Mouse (Mus musculus) ES-CJ7 (cell line): ENCODE data around the gene Col6a5.

ENCODE experiments used
- DNase-seq: peaks from one replicate; pipeline ENCODE4 v3.0.0; 2011; ENCODE audit warnings: low read depth, low spot score

Col6a5 gene

GRCm38 (mm10) chr9:105827076-105827647 is 133.3 kb downstream of the Col6a5 start:
- no peak for DNase-seq

DNA sequence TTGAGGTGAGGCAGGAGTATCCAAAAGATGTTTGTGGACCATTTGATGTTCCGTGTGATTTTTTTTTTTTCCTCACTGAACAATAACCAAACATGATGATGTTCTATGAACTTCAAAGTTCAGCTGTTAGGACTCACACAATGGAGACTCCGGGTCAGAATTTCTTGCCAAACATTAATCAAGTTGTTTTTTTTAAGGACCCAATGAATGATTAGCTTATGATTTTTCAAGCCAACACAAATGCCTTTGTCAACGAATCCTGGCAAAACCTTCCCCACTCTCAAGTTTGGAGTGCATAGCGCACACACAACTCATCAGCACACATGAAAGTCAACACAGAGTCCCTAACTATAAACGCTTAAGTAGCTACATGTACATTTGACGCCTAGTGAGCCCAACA is 139.7 kb downstream of the Col6a5 start:
- no peak for DNase-seq

GRCm38 (mm10) chr9:105819155-105819709 is 141.2 kb downstream of the Col6a5 start:
- no peak for DNase-seq

GRCm38 (mm10) chr9:105814436-105814835 is 146.0 kb downstream of the Col6a5 start:
- no peak for DNase-seq

DNA sequence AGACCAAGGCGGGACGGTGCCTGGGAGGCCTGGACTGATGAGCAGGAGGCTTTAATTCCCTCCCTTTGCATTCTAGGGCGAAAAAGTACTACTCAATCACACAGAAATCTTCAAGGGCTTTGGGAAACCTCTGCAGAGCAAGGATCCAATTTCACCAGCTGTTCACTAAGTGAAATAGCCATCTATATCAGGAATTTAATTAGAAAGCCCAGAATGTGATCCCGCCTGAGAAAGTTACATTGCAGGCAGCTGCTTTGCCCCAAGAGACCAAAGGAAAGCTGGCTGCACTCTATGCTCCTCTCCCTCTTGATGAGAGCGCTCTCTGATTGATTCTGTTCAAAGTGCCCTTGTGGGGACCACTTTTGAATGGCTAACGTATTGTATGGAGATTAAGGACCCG is 149.0 kb downstream of the Col6a5 start:
- no peak for DNase-seq

DNA sequence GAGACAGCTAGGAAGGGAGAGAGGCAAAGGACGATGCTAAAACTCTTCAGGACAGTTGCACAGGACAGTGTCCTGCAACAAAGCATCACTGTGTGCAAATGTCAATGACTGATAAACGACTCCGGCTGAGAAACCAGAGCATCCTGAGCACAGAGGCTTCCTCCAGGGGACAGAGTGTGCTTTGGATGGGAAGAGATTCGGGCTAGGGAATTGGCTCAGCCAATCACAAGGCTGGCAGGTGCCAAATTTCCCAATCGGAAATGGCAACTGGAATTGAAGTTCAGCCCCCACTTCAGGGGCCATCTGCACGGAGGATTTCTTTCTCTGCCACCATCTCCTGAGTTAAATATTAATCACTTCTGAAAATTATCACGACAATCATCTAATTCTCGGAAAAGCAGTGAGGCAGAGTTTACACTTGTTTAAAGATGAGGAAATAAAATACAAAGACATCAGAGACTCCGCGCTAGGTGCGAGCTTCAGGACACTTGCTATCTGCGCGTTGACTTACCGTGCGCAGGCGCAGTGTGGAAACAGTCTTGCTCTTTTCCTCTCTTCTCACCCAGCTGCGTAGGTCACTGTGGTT is 151.4 kb downstream of the Col6a5 start:
- DNase-seq, result no peak
